Mouse (Mus musculus) cerebellum, adult 2 months (tissue): ENCODE data around the gene Ak2. TPM values are rescaled to one million over a fixed set of nuclear protein-coding genes. Genes with fewer than 3 reads are reported as not detected.
A peak's percentile ranks its signal among the peaks of the same experiment; 100 is the strongest.

Experiments
- DNase-seq, 2 experiments: peaks; one replicate each; pipeline ENCODE4 v3.0.0; 2021
- H3K27ac ChIP-seq: fragments of 200-500 bp; 2 replicates; pipeline ENCODE4 v1.5.1; 2012; ENCODE audit warnings: low read length, control low read depth, inconsistent platforms; ENCODE audit not compliant: insufficient read depth
- H3K27me3 ChIP-seq: fragments of 200-500 bp; 2 replicates; pipeline ENCODE4 v1.6.1; 2012; ENCODE audit warnings: inconsistent platforms, mild to moderate bottlenecking, low read length, moderate library complexity; ENCODE audit not compliant: control insufficient read depth, insufficient read depth
- H3K4me1 ChIP-seq: fragments of 200-500 bp; 2 replicates; pipeline ENCODE4 v1.6.1; 2011; ENCODE audit warnings: low read length; ENCODE audit not compliant: control insufficient read depth, insufficient read depth
- H3K4me3 ChIP-seq: fragments of 200-500 bp; replicated peaks from 2 replicates; pipeline ENCODE3; 2011; ENCODE audit warnings: mild to moderate bottlenecking, low read depth, low read length, control low read depth; ENCODE audit not compliant: insufficient read depth
- CTCF ChIP-seq: fragments of 200-500 bp; IDR thresholded peaks from 2 replicates; pipeline ENCODE4 v1.5.1; 2011; ENCODE audit warnings: low read depth, mild to moderate bottlenecking, control low read depth, low read length, moderate library complexity, borderline replicate concordance; ENCODE audit not compliant: insufficient read depth
- POLR2A ChIP-seq: fragments of 200-500 bp; IDR thresholded peaks from 2 replicates; pipeline ENCODE4 v1.6.1; 2011; ENCODE audit warnings: low read length, control low read depth, borderline replicate concordance; ENCODE audit not compliant: insufficient read depth
- WGBS: fragments of 180-500 bp; shearing (Covaris S2); methylation state at CpG from one replicate; pipeline ENCODE4 v1.1.7; 2018; 5-methylcytosine and 5-hydroxymethylcytosine counted together
- polyA plus RNA-seq: library from polyadenylated mRNA; depleted of rRNA; stranded (reverse); fragments of >200 nt; gene quantifications from 2 replicates; pipeline ENCODE4 v1.2.3, GENCODE M21; 2012; rRNA removed

Ak2 gene
- polyA plus RNA-seq, 1 experiment: 43.9 TPM

GRCm38 (mm10) chr4:129055562-129055961 is 63.8 kb downstream of the Ak2 start:
- H3K27me3 ChIP-seq: no peaks in the 10 kb centered on the region
- H3K4me3 ChIP-seq: no peak overlapping the region
- WGBS: 82% methylated on average over 5 of the region's 5 CpGs
- H3K4me1 ChIP-seq: no peaks in the 10 kb centered on the region
- no peak overlapping the region for H3K27ac ChIP-seq
- DNase-seq: no peak
- TF ChIP-seq CTCF (no peak), POLR2A (no peak)

GRCm38 (mm10) chr4:129057533-129058206 is 65.9 kb downstream of the Ak2 start:
- peak; percentile 97 for DNase-seq
- Histone ChIP-seq H3K4me1 (peaks cover 8% of the 10 kb centered on the region), H3K27ac (peak overlapping the region; percentile 75), H3K4me3 (peak overlapping the region; percentile 79), H3K27me3 (no peaks in the 10 kb centered on the region)
- TF ChIP-seq POLR2A (peak; percentile 91), CTCF (no peak)
- 4% methylated on average over 44 of the region's 44 CpGs for WGBS

GRCm38 (mm10) chr4:129058207-129059092 is 66.7 kb downstream of the Ak2 start, which contains the start of gene Rnf19b:
Rnf19b (plus strand) TSS chr4:129058271.
- H3K27me3 ChIP-seq: no peaks in the 10 kb centered on the region
- peaks cover 11% of the 10 kb centered on the region for H3K4me1 ChIP-seq
- peak; percentile 59 to 72 for DNase-seq
- TF ChIP-seq CTCF (no peak), POLR2A (no peak)
- H3K27ac ChIP-seq: peak within 1 kb of the TSS; percentile 75
- 1% methylated on average over 101 of the region's 107 CpGs for whole genome bisulfite sequencing
- peak within 1 kb of the TSS; percentile 79 for H3K4me3 ChIP-seq

- H3K27me3 ChIP-seq: no peaks in the 10 kb centered on the region
- H3K4me1 ChIP-seq: peaks cover 11% of the 10 kb centered on the region
- under 1% methylated on average over 13 of the region's 13 CpGs for WGBS
- H3K4me3 ChIP-seq: peak overlapping the region; percentile 79
- TF ChIP-seq POLR2A: no peak
- TF ChIP-seq CTCF: no peak
- no peak for DNase-seq
- H3K27ac ChIP-seq: no peak overlapping the region
Observed at GRCm38 (mm10) chr4:129059125-129059551, 67.4 kb downstream of the Ak2 start.

- DNase-seq: no peak
- Histone ChIP-seq H3K27ac (no peak overlapping the region), H3K27me3 (no peaks in the 10 kb centered on the region), H3K4me3 (peak overlapping the region; percentile 79), H3K4me1 (peaks cover 11% of the 10 kb centered on the region)
- WGBS: 20% methylated on average over 4 of the region's 4 CpGs
- no peak for TF ChIP-seq POLR2A
- no peak for TF ChIP-seq CTCF
Observed at GRCm38 (mm10) chr4:129059922-129060321, 68.2 kb downstream of the Ak2 start.

Other genes starting within 250 kb of the Ak2 start
- 1.9 and 2.4 TPM in 2 replicates for gene A3galt2, start 236.6 kb upstream of the Ak2 start, polyA plus RNA-seq
- gene Zfp362, start 185.9 kb upstream of the Ak2 start, polyA plus RNA-seq: 24.8 and 25.5 TPM in 2 replicates
- gene Trim62, start 108.4 kb upstream of the Ak2 start, polyA plus RNA-seq: 107 and 129 TPM in 2 replicates
- 64.6 TPM in 2 replicates for gene Azin2, start 29.5 kb upstream of the Ak2 start, polyA plus RNA-seq
- 137 and 154 TPM in 2 replicates for gene Rnf19b, start 66.3 kb downstream of the Ak2 start, polyA plus RNA-seq
- 0.16 TPM in 2 replicates for gene Tmem54, start 113.6 kb downstream of the Ak2 start, polyA plus RNA-seq
- gene Hpca, start 130.1 kb downstream of the Ak2 start, polyA plus RNA-seq: 148 and 176 TPM in 2 replicates
- gene Fndc5, start 145.0 kb downstream of the Ak2 start, polyA plus RNA-seq: 192 TPM in 2 replicates
- 28.5 and 31.3 TPM in 2 replicates for gene S100pbp, start 197.8 kb downstream of the Ak2 start, polyA plus RNA-seq
- gene Yars, start 197.8 kb downstream of the Ak2 start, polyA plus RNA-seq: 104 and 107 TPM in 2 replicates